17 mouse cellular contexts compared by ENCODE assay signal in genomic region chr2:116074061-116074460, GRCm38 (mm10). TPM values are rescaled to one million over a fixed set of nuclear protein-coding genes. Genes with fewer than 3 reads are reported as not detected.
A peak's percentile ranks its signal among the peaks of the same experiment; 100 is the strongest.
DNase-seq lines count a peak whose midpoint lies in the region; ATAC-seq and TF ChIP-seq lines count a peak whose summit lies in the region.
"Had no signal": no experiment of that assay in that cellular context is flagged by ENCODE, and none has a peak within 500 bp of the region (broad histone marks: within the 10 kb centered on the region; RNA-seq: fewer than 3 reads in every experiment).

No protein-coding gene starts in this region.

- peak overlapping the region; percentile 59 for H3K9ac ChIP-seq in forebrain, embryonic 15.5 days (replicated peaks)
- H3K9ac ChIP-seq in stomach, embryonic 15.5 days, result no peak overlapping the region
- H3K9ac ChIP-seq: heart, embryonic 15.5 days; liver, embryonic 13.5 days had no signal

- no peak overlapping the region for H3K4me3 ChIP-seq in left cerebral cortex, adult 2 months
- peak overlapping the region; percentile 79; the same call in 1 of the 2 replicates for H3K4me3 ChIP-seq in forebrain, embryonic 15.5 days
- H3K4me3 ChIP-seq in midbrain, embryonic 10.5 days, result peak overlapping the region; percentile 54; the same call in 1 of the 2 replicates
- H3K4me3 ChIP-seq in stomach, embryonic 15.5 days (replicated peaks), result no peak overlapping the region
- H3K4me3 ChIP-seq: liver, embryonic 13.5 days; myocyte had no signal

- no peak for ATAC-seq in forebrain, embryonic 15.5 days (replicated peaks)
- no peak for ATAC-seq in stomach, embryonic 15.5 days (ENCODE audit: insufficient read depth, low FRiP score, low read depth)

- no peaks in the 10 kb centered on the region for H3K27me3 ChIP-seq in forebrain, embryonic 15.5 days
- peaks cover 92% of the 10 kb centered on the region for H3K27me3 ChIP-seq in midbrain, embryonic 10.5 days (ENCODE audit: low read depth, poor library complexity, severe bottlenecking)
- H3K27me3 ChIP-seq in stomach, embryonic 15.5 days (replicated peaks), result no peaks in the 10 kb centered on the region
- H3K27me3 ChIP-seq: CH12.LX had no signal

- no peak for DNase-seq in left cerebral cortex, adult 2 months (ENCODE audit: extremely low spot score in 1 of 2, low spot score in 2 of 2)
- no peak for DNase-seq in left cerebral cortex, adult 9 months (ENCODE audit: low spot score in 2 of 2)
- DNase-seq in midbrain, embryonic 10.5 days (ENCODE audit: low spot score), result no peak
- no peak for DNase-seq in gastrocnemius, adult 8-10 months (ENCODE audit: low spot score in 2 of 2)
- DNase-seq in urinary bladder, postnatal 10 days (ENCODE audit: low spot score), result no peak
- no peak for DNase-seq in c-Kit-positive CD71-positive TER-119-positive erythroid progenitor cells, embryonic 14.5 days (ENCODE audit: low spot score)
- DNase-seq: cerebellum, adult 9-10 months; gastrocnemius, postnatal 14 days; kidney, postnatal 14 days; liver, embryonic 13.5 days; lung, postnatal 36 days; spleen, adult 18-20 months had no signal

- intact Hi-C loops in left cerebral cortex, adult 2 months (cut with DNase I), result loop anchor here (10.0 kb wide), 3 partner anchors 751 to 1449 kb away; no protein-coding TSS in a partner anchor

- H3K27ac ChIP-seq in left cerebral cortex, adult 2 months, result peak overlapping the region; percentile 13; the same call in 1 of the 2 replicates
- peak overlapping the region; percentile 99 for H3K27ac ChIP-seq in forebrain, embryonic 15.5 days (replicated peaks)
- H3K27ac ChIP-seq in midbrain, embryonic 10.5 days (replicated peaks), result no peak overlapping the region
- no peak overlapping the region for H3K27ac ChIP-seq in stomach, embryonic 15.5 days
- H3K27ac ChIP-seq: heart, embryonic 15.5 days; liver, embryonic 13.5 days had no signal

- H3K9me3 ChIP-seq in forebrain, embryonic 15.5 days, result no peaks in the 10 kb centered on the region
- no peaks in the 10 kb centered on the region for H3K9me3 ChIP-seq in midbrain, embryonic 10.5 days (replicated peaks)
- H3K9me3 ChIP-seq in stomach, embryonic 15.5 days, result no peaks in the 10 kb centered on the region
- H3K9me3 ChIP-seq: heart, embryonic 15.5 days; liver, embryonic 13.5 days had no signal

- TF ChIP-seq CTCF in left cerebral cortex, adult 2 months (IDR thresholded peaks at IDR 0.05), result no peak

- peaks cover 36% of the 10 kb centered on the region for H3K4me1 ChIP-seq in forebrain, embryonic 15.5 days
- H3K4me1 ChIP-seq in midbrain, embryonic 10.5 days, result peaks cover 60% of the 10 kb centered on the region
- H3K4me1 ChIP-seq in stomach, embryonic 15.5 days, result no peaks in the 10 kb centered on the region

- H3K4me2 ChIP-seq in forebrain, embryonic 15.5 days (replicated peaks), result peak overlapping the region; percentile 78
- peak overlapping the region; percentile 72; the same call in 1 of the 2 replicates for H3K4me2 ChIP-seq in stomach, embryonic 15.5 days
- H3K4me2 ChIP-seq: liver, embryonic 13.5 days had no signal

- 3% methylated on average over 3 of the region's 3 CpGs for WGBS in forebrain, embryonic 15.5 days
- 9% methylated on average over 3 of the region's 3 CpGs for WGBS in midbrain, embryonic 10.5 days
- WGBS in stomach, embryonic 15.5 days, result 38% methylated on average over 3 of the region's 3 CpGs

- H3K36me3 ChIP-seq in forebrain, embryonic 15.5 days, result no peaks in the 10 kb centered on the region
- no peaks in the 10 kb centered on the region for H3K36me3 ChIP-seq in midbrain, embryonic 10.5 days
- H3K36me3 ChIP-seq in stomach, embryonic 15.5 days, result no peaks in the 10 kb centered on the region
- H3K36me3 ChIP-seq: heart, embryonic 15.5 days; liver, embryonic 13.5 days had no signal

RNA-seq across cellular contexts. Expression of gene Meis2, which starts 8.4 kb away (rescaled TPM):
- total RNA-seq in left cerebral cortex, adult 2 months (2021), result 100 to 1,000 TPM; 110 to 116 TPM
- 155 and 167 TPM in 2 replicates for polyA plus RNA-seq in forebrain, embryonic 15.5 days (2015; fragmentation: Nextera tagmentation; extraction: Ambion mirVana)
- 34.4 and 44.0 TPM in 2 replicates for polyA plus RNA-seq in midbrain, embryonic 10.5 days (2016; fragmentation: Nextera tagmentation; extraction: Ambion mirVana)
- 53.0 and 57.8 TPM in 2 replicates for polyA plus RNA-seq in stomach, embryonic 15.5 days (2015; fragmentation: Nextera tagmentation; extraction: Ambion mirVana)
- 1 to 10 TPM in 2 of 4 experiments, under 1 TPM in 2; 0.56 to 1.9 (median 1.00) TPM for total RNA-seq in gastrocnemius, adult 8-10 months (2022)
- total RNA-seq: CH12.LX had no signal

Comparison
In these comparisons a context has a peak if more than half of its experiments do, and no peak if none do; other contexts are left out.
1. H3K27ac ChIP-seq: peak in left cerebral cortex, adult 2 months (single experiment) and forebrain, embryonic 15.5 days (single experiment); none in midbrain, embryonic 10.5 days (single experiment) and stomach, embryonic 15.5 days (single experiment).
2. H3K4me3 ChIP-seq: peak in forebrain, embryonic 15.5 days (single experiment) and midbrain, embryonic 10.5 days (single experiment); none in left cerebral cortex, adult 2 months (single experiment) and stomach, embryonic 15.5 days (single experiment).